Mouse (Mus musculus): ENCODE results near the gene Bach2. TPM values are rescaled to one million over a fixed set of nuclear protein-coding genes. Genes with fewer than 3 reads are reported as not detected.

Gene Bach2
- polyA plus RNA-seq, 1 experiment from 2014 or later: 8.8 TPM

DNA sequence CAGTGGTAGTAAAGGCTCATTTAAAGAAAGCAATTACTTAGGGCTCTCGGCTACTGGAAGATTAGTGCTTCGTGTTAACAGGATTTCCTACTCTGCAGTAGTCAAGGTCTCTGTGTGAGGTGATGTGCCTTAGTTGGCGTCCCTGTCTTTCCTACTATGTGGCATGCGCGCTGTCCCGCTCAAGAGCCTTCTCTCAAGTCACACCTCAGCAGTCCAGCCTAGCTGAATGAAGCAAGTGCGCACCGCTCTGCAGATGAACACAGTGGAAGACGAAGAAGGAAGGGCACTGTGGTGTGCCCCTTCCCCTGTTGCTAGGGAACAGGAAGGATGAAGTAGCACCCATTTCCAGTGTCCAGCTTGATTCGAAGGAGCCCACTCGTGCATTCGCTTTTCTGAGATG, 93.4 kb downstream of the Bach2 start:
- no peak overlapping the region; the same call in 1 of the 2 replicates for H3K27ac ChIP-seq

DNA sequence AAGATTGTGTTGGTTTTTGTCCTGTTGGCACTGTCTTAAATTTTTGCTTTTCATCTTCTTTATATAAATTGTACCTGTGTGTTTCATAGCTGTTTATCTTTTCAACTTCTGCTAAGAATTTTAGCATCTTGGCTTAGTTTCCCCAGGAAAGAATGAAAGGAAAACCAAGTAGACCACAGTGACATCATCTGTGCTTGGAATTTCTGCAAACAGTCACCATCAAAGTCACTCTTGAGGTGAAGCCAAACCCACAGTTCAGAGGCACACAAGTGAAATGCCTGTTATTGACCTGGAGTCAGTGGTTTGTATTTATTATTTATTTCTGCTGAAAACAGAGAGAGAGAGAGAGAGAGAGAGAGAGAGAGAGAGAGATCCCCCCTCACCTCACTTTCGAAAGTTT, 95.5 kb downstream of the Bach2 start:
- H3K36me3 ChIP-seq: no peaks in the 10 kb centered on the region
- no peaks in the 10 kb centered on the region for H3K9me3 ChIP-seq
- 74% methylated on average over 1 of the region's 1 CpGs for WGBS
- H3K4me3 ChIP-seq: no peak overlapping the region
- no peaks in the 10 kb centered on the region for H3K27me3 ChIP-seq (ENCODE audit: insufficient read depth, poor library complexity, severe bottlenecking)
- H3K27ac ChIP-seq: no peak overlapping the region
- peaks cover 72% of the 10 kb centered on the region for H3K4me1 ChIP-seq
- no peak for DNase-seq (ENCODE audit: low spot score)

More for the DNA sequence above, 93.4 kb downstream of the Bach2 start:
- no peak overlapping the region for H3K4me3 ChIP-seq
- H3K9me3 ChIP-seq: no peaks in the 10 kb centered on the region
- DNase-seq (ENCODE audit: low spot score): no peak
- peaks cover 72% of the 10 kb centered on the region for H3K4me1 ChIP-seq
- H3K36me3 ChIP-seq: no peaks in the 10 kb centered on the region
- H3K27me3 ChIP-seq (ENCODE audit: insufficient read depth, poor library complexity, severe bottlenecking): no peaks in the 10 kb centered on the region
- 82% methylated on average over 12 of the region's 12 CpGs for WGBS

DNA sequence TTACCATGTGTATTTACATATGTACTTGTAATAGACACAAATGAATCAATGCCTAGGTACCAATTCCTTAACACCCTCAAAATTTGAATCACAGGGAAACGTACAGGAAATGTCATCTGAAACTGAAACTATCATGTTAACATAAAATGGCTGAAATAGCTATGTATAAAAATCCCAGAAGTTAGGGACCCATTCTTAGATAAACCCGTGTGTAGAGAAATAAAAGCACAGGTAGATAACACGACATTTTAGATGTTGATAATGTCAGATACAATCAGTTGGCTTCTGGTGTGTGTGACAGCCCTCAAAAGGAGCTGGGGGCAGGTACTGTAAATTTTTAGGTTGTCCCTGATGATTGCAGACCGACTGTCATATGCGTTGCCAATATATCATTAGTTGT, 96.2 kb downstream of the Bach2 start:
- no peaks in the 10 kb centered on the region for H3K36me3 ChIP-seq
- no peak overlapping the region for H3K4me3 ChIP-seq
- no peaks in the 10 kb centered on the region for H3K27me3 ChIP-seq (ENCODE audit: insufficient read depth, poor library complexity, severe bottlenecking)
- WGBS: 77% methylated on average over 5 of the region's 5 CpGs
- no peak for DNase-seq (ENCODE audit: low spot score)
- H3K9me3 ChIP-seq: no peaks in the 10 kb centered on the region
- H3K27ac ChIP-seq: no peak overlapping the region
- H3K4me1 ChIP-seq: peaks cover 67% of the 10 kb centered on the region

DNA sequence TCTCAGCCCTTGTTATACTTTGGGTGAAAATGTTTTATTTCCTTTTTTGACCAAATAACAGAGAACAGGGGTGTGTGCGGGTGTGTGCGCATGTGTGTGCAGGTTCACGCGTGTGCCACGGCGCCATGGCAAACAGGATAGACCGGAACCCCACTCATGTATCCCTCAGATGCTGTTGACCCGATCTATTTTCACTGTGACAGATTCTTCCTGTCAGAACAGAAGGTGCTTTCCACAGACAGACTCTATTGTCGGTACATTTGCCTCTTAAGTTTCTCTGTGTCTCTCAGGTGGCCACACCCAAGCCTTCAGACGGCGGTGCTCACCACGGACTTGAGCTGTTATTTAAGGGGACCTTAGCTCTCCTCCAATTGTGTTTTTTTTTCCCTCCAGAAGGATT, 97.1 kb downstream of the Bach2 start:
- Histone ChIP-seq H3K4me3 (no peak overlapping the region), H3K9me3 (no peaks in the 10 kb centered on the region), H3K27ac (peak overlapping the region; percentile 82), H3K36me3 (no peaks in the 10 kb centered on the region), H3K4me1 (peaks cover 61% of the 10 kb centered on the region), H3K27me3 (ENCODE audit: insufficient read depth, poor library complexity, severe bottlenecking) (no peaks in the 10 kb centered on the region)
- WGBS: 61% methylated on average over 12 of the region's 12 CpGs
- DNase-seq (ENCODE audit: low spot score): no peak

DNA sequence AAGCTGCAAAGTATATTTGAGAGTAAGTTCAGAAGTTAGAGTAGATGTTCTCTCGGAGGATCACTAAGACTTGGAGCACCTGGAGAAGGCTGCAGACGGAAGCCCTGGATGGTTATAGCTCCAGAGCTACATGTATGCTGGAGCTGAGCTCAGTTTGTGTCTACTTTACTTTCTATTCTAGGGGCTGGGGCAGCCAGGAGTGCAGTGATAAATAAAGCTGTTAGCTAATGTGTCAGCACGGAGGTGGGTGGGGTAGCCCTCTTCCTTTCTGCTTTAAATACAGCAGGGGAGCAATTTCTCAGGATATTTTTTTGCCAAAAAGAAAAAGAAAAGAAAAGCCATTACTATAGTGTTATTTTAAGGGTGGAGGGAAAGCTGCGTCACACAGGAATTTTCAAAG, 98.0 kb downstream of the Bach2 start:
- WGBS: 23% methylated on average over 4 of the region's 4 CpGs
- peaks cover 53% of the 10 kb centered on the region for H3K4me1 ChIP-seq
- 0 out of 2 replicates have a peak overlapping the region, but pooled peaks have one; percentile 1 for H3K4me3 ChIP-seq

DNA sequence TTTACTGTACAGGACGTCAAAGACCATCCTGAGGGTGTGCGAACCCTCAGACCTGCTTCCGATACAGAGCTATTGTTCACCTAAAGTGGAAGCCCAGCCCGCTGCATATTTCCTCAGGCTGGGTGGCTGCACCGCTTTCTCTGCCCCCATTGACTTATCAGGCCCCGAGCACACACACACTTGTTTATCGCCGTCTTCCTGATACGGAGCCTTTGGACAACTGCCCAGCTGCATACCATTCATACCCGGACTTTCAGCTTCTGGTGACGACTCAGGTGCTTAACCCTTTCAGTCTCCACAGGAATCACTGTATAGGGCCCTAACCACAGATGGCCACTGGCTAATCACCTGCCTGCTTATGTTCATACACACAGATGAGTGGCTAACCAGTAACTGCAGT, 99.0 kb downstream of the Bach2 start:
- peak; percentile 96 for DNase-seq (ENCODE audit: low spot score)

More for the DNA sequence above, 98.0 kb downstream of the Bach2 start:
- DNase-seq (ENCODE audit: low spot score): no peak
- H3K9me3 ChIP-seq: no peaks in the 10 kb centered on the region
- H3K27me3 ChIP-seq (ENCODE audit: insufficient read depth, poor library complexity, severe bottlenecking): no peaks in the 10 kb centered on the region
- H3K36me3 ChIP-seq: no peaks in the 10 kb centered on the region
- H3K27ac ChIP-seq: peak overlapping the region; percentile 82

DNA sequence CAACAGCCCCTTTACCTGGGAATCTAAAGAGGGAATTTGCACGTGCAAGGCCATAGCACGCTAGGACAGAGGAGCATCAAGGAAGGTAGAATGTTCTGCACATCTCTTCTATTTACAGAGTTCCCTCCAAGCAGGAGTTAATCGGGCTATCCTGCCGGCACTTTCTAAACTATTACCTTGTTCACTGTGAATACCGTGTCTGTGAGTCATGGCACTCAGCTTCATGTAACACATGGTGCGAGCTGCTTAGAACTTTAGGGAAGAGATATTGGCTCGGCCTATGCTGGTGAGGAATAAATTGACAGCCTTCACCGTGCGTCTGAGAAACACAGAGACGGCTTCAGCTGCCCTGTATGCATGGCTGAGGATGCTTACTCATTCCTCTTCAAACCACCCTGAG, 99.8 kb downstream of the Bach2 start:
- H3K27ac ChIP-seq: peak overlapping the region; percentile 82
- H3K36me3 ChIP-seq: no peaks in the 10 kb centered on the region
- WGBS: 53% methylated on average over 10 of the region's 10 CpGs
- peaks cover 52% of the 10 kb centered on the region for H3K4me1 ChIP-seq
- no peak for DNase-seq (ENCODE audit: low spot score)
- no peaks in the 10 kb centered on the region for H3K27me3 ChIP-seq (ENCODE audit: insufficient read depth, poor library complexity, severe bottlenecking)
- H3K4me3 ChIP-seq: no peak overlapping the region
- no peaks in the 10 kb centered on the region for H3K9me3 ChIP-seq

More for the DNA sequence above, 99.0 kb downstream of the Bach2 start:
- 1% methylated on average over 11 of the region's 11 CpGs for WGBS
- no peaks in the 10 kb centered on the region for H3K9me3 ChIP-seq
- peak overlapping the region; percentile 82 for H3K27ac ChIP-seq
- no peaks in the 10 kb centered on the region for H3K36me3 ChIP-seq
- H3K27me3 ChIP-seq (ENCODE audit: insufficient read depth, poor library complexity, severe bottlenecking): no peaks in the 10 kb centered on the region
- H3K4me1 ChIP-seq: peaks cover 47% of the 10 kb centered on the region
- H3K4me3 ChIP-seq: peak overlapping the region; percentile 31; the same call in 1 of the 2 replicates

DNA sequence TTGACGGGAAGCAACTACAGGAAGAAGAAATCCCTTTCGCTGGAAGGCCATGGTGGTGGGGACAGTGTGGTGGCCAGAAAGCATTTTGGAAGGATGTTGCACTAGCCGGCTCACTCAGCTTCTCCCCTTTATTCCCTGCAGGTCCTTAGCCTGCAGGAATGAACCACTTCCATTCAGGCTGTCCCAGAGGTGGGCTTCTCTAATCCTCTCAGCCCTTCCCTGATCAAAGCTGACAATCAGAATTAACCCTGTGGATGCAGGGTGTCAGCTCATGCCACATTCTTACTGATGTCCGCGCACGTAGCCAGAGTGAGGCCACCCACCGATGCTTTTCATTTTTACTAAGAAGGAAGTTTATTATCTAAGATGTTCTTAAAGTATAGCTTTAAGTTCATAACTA, 102.2 kb downstream of the Bach2 start:
- peaks cover 52% of the 10 kb centered on the region for H3K4me1 ChIP-seq
- 80% methylated on average over 7 of the region's 7 CpGs for WGBS
- H3K27me3 ChIP-seq (ENCODE audit: insufficient read depth, poor library complexity, severe bottlenecking): no peaks in the 10 kb centered on the region

DNA sequence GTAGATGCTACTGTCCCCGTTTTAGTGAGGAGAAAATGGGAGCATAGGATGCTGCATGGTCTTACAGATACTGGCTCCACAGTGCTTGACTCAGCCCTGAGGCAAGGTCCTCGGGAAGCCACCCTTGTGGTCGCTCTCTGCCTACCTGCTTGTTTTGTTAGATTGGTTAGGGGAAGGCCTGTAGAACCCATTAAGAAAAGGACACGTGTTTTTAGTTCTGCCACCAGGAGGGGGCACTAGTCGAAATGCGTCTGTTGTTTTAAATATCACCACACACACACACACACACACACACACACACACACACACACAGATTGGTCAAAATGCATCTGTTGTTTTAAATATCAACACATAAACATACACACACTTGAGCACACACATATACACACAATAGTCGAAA, 103.7 kb downstream of the Bach2 start:
- Histone ChIP-seq H3K36me3 (no peaks in the 10 kb centered on the region), H3K4me3 (no peak overlapping the region), H3K4me1 (peaks cover 38% of the 10 kb centered on the region), H3K27ac (no peak overlapping the region), H3K9me3 (no peaks in the 10 kb centered on the region), H3K27me3 (ENCODE audit: insufficient read depth, poor library complexity, severe bottlenecking) (no peaks in the 10 kb centered on the region)
- 73% methylated on average over 7 of the region's 7 CpGs for WGBS
- DNase-seq (ENCODE audit: low spot score): no peak

More for the DNA sequence above, 102.2 kb downstream of the Bach2 start:
- H3K36me3 ChIP-seq: no peaks in the 10 kb centered on the region
- H3K4me3 ChIP-seq: no peak overlapping the region
- H3K9me3 ChIP-seq: no peaks in the 10 kb centered on the region
- DNase-seq (ENCODE audit: low spot score): no peak
- H3K27ac ChIP-seq: no peak overlapping the region

DNA sequence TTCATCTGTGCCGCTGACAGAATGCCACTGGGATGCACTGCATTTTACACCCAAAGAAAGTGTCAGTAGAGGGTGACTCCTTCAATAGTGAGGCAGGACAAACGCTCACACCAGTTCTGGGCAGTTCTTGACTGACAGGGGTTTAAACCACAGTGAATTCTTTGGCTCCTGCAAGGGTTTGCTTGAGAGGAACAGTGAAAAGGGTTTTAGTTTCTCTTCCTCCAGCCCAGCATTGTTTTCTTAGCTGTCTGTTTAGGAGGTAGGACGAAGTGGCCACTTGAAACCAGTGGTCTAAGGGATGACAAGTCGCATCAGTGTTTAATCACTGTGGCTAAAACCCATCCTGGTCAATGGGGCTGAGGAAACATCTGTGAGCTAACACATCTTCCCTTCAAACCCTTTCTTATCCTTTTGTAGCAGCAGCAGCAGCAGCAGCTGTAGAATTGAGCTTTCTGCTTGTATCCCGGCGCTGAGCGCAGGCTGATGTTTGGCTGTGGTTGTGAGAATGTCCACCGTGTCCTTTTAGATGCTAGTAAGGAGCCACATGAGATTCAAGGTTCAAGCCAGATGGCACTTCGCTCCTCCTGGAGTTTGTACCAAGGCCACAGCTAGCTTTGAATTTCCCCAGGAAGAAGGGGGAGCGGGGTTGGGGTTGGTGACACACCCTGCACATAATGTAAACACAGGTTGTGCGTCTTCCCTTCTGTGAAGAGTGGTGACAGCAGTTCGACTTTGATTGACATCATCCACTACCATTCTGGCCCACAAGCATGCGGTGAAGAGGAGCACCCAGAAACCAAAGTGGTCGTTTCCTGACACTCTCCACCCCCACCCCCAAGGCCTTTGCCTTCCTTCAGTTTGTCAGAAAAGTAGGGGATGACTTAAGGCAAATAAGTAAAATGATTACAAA, 104.9 kb downstream of the Bach2 start:
- Histone ChIP-seq H3K36me3 (no peaks in the 10 kb centered on the region), H3K27ac (peak overlapping the region; percentile 76), H3K9me3 (no peaks in the 10 kb centered on the region), H3K27me3 (ENCODE audit: insufficient read depth, poor library complexity, severe bottlenecking) (no peaks in the 10 kb centered on the region), H3K4me1 (peaks cover 26% of the 10 kb centered on the region), H3K4me3 (no peak overlapping the region)
- peak; percentile 71 for DNase-seq (ENCODE audit: low spot score)
- 36% methylated on average over 14 of the region's 14 CpGs for WGBS

DNA sequence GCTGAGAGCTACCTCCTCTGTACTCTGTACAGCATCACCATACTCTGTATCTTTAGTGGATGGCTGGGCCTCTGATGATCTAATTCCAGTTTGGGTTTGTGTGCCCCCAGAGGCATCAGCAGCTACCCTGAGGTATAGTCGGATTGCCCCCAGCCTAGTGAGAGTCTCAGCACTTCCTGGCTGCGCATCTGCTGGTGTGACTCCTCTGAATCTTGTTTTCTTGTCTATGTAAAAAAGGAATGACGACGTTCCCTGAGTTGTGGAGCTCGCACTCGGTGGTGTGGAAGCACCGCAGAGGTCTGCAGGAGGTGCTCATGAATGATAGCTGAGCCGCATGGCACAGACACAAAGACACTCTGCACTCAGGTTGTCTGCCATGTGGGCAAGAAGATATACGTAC, 105.7 kb downstream of the Bach2 start:
- 63% methylated on average over 9 of the region's 9 CpGs for WGBS
- Histone ChIP-seq H3K9me3 (no peaks in the 10 kb centered on the region), H3K36me3 (no peaks in the 10 kb centered on the region), H3K27ac (0 out of 2 replicates have a peak overlapping the region, but pooled peaks have one; percentile 76), H3K4me1 (peaks cover 20% of the 10 kb centered on the region), H3K4me3 (no peak overlapping the region), H3K27me3 (ENCODE audit: insufficient read depth, poor library complexity, severe bottlenecking) (no peaks in the 10 kb centered on the region)
- DNase-seq (ENCODE audit: low spot score): peak; percentile 67

DNA sequence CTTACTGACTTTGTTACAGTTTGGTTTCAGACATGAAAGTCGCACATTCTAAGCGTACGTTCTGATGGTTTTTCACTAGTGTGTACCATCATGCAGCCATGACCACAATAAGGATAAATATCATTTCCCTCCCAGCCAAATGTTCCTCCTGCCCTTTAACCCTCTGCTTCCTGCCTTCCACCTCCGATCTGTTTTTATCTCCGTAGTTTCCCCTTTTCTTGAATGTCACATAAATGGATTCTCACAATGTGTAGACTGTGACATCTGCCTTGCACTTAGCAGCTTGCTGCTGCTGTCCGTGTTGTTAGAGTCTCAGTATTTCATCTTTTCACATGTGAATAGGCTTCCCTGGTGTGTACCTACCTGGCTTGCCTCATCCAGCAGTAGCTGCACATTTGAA, 108.6 kb downstream of the Bach2 start:
- no peaks in the 10 kb centered on the region for H3K9me3 ChIP-seq
- H3K36me3 ChIP-seq: no peaks in the 10 kb centered on the region
- no peak overlapping the region for H3K4me3 ChIP-seq
- H3K4me1 ChIP-seq: peaks cover 33% of the 10 kb centered on the region
- DNase-seq (ENCODE audit: low spot score): no peak
- no peaks in the 10 kb centered on the region for H3K27me3 ChIP-seq (ENCODE audit: insufficient read depth, poor library complexity, severe bottlenecking)
- 64% methylated on average over 6 of the region's 6 CpGs for WGBS
- no peak overlapping the region; the same call in 1 of the 2 replicates for H3K27ac ChIP-seq

DNA sequence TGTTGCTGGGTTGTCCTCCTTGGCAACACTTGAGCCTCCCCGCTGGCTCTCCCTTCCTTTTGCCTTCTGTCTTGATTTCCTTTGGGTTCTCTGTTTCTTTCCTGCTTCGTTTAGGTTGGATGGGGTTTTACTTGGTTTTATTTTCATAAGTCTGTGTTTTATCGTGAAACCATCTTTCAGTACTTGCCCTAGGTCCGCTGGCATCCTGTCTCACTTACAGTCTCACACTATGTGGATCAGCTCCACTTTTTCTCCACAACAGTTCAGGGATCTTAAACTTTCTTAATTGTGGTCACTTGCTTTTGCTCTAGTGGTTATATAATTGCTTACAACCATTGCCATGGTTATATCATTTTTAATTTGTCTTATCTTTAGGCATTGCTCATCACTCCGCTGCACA, 109.1 kb downstream of the Bach2 start:
- no peak overlapping the region; the same call in 1 of the 2 replicates for H3K27ac ChIP-seq
- no peak for DNase-seq (ENCODE audit: low spot score)
- H3K9me3 ChIP-seq: no peaks in the 10 kb centered on the region
- no peaks in the 10 kb centered on the region for H3K27me3 ChIP-seq (ENCODE audit: insufficient read depth, poor library complexity, severe bottlenecking)
- H3K4me3 ChIP-seq: no peak overlapping the region
- no peaks in the 10 kb centered on the region for H3K36me3 ChIP-seq
- WGBS: 80% methylated on average over 5 of the region's 5 CpGs
- H3K4me1 ChIP-seq: peaks cover 38% of the 10 kb centered on the region
